Mouse (Mus musculus) erythroblast, embryonic 14.5 days (primary cell): ENCODE results near the gene Clip4.

Experiments used
- GATA1 ChIP-seq: IDR thresholded peaks from 2 replicates; pipeline ENCODE4 v1.6.1; 2012; ENCODE audit warnings: low read length, inconsistent platforms, mixed read lengths
- TAL1 ChIP-seq: IDR thresholded peaks from 3 replicates; pipeline ENCODE4 v1.6.1; 2012; ENCODE audit warnings: low read length, inconsistent platforms, mixed read lengths

DNA sequence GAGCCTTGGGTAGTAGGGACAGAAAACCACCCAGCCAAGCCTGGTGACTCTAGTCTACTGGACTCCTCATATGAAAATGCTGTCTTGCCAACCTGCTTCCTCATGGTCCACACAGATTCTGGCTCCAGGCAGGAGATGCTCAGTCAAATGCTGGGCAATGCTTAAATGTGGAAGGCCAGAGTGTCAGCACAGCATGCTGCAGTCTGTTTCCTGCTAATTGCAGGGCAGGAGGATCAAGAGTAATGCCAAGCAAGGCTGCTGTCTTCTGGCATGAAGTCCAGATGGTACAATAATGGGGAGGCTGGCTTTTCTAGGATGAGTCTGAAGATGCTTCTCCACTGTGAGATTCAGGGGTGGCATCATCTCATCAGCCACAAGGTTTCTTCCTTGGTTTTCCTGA is 47.8 kb upstream of the Clip4 start:
- TF ChIP-seq GATA1, result no peak
- TF ChIP-seq TAL1, result no peak
